Mouse (Mus musculus) kidney, embryonic 16.5 days (tissue): ENCODE data around the gene H2-Ke6. TPM values are rescaled to one million over a fixed set of nuclear protein-coding genes. Genes with fewer than 3 reads are reported as not detected.
"Not testable (repeated sequence)": the region's sequence is repeated elsewhere in the genome, so short reads cannot be mapped to it uniquely, and the experiment has no call there.

Experiments used
- ATAC-seq: fragments of 200-750 bp; cut with Nextera tagmentation; 2 replicates; pipeline ENCODE4 v1.8.0; 2017; ENCODE audit warnings: moderate TSS enrichment; ENCODE audit not compliant: low FRiP score, low TSS enrichment
- H3K27ac ChIP-seq: fragments of 300-500 bp; sonication (generic); 2 replicates; pipeline ENCODE4 v1.5.1; 2014; ENCODE audit warnings: low read length
- H3K27me3 ChIP-seq: fragments of 300-500 bp; sonication (generic); 2 replicates; pipeline ENCODE4 v1.6.1; 2014; ENCODE audit warnings: low read length, control low read depth, mixed read lengths; ENCODE audit not compliant: insufficient read depth
- H3K36me3 ChIP-seq: fragments of 300-500 bp; sonication (generic); 2 replicates; pipeline ENCODE4 v1.6.1; 2014; ENCODE audit warnings: low read length, control low read depth, mixed read lengths; ENCODE audit not compliant: insufficient read depth
- H3K4me1 ChIP-seq: fragments of 300-500 bp; sonication (generic); 2 replicates; pipeline ENCODE4 v1.6.1; 2014; ENCODE audit warnings: low read length, control low read depth, mixed read lengths; ENCODE audit not compliant: insufficient read depth
- H3K4me2 ChIP-seq: fragments of 300-500 bp; sonication (generic); replicated peaks from 2 replicates; pipeline ENCODE4 v1.6.1; 2014; ENCODE audit warnings: low read depth, low read length
- H3K4me3 ChIP-seq: fragments of 300-500 bp; sonication (generic); 2 replicates; pipeline ENCODE4 v1.5.1; 2014; ENCODE audit warnings: mild to moderate bottlenecking, low read length
- H3K9ac ChIP-seq: fragments of 300-500 bp; sonication (generic); replicated peaks from 2 replicates; pipeline ENCODE4 v1.6.1; 2014; ENCODE audit warnings: low read length
- H3K9me3 ChIP-seq: fragments of 300-500 bp; sonication (generic); 2 replicates; pipeline ENCODE4 v1.6.1; 2016; ENCODE audit warnings: low read length, control low read depth
- WGBS: fragments of 180-500 bp; shearing (Covaris S2); extraction: QIAGEN DNeasy Blood & Tissue Kit; methylation state at CpG from one replicate; pipeline ENCODE4 v1.1.7; 2014; 5-methylcytosine and 5-hydroxymethylcytosine counted together
- polyA plus RNA-seq: library from polyadenylated mRNA; unstranded; fragments of >200 nt; fragmentation: Nextera tagmentation; extraction: Ambion mirVana; gene quantifications from 2 replicates; pipeline ENCODE4 v1.2.1, GENCODE M21; 2015

Gene H2-Ke6
- polyA plus RNA-seq, 1 experiment from 2014 or later: 52.9 TPM

- Histone ChIP-seq H3K27me3 (peaks cover 41% of the 10 kb centered on the region), H3K27ac (no peak overlapping the region), H3K4me1 (0 out of 2 replicates have a peak, but pooled peaks cover 4% of the 10 kb centered on the region), H3K36me3 (no peaks in the 10 kb centered on the region), H3K4me3 (no peak overlapping the region), H3K4me2 (no peak overlapping the region), H3K9me3 (no peaks in the 10 kb centered on the region), H3K9ac (no peak overlapping the region)
- 2% methylated on average over 5 of the region's 5 CpGs for WGBS
- no peak for ATAC-seq
Observed at GRCm38 (mm10) chr17:34003426-34003825, 24.4 kb downstream of the H2-Ke6 start.

- not testable (repeated sequence) for H3K9me3 ChIP-seq, ATAC-seq, H3K36me3 ChIP-seq, H3K4me1 ChIP-seq, H3K4me3 ChIP-seq, H3K9ac ChIP-seq, H3K27ac ChIP-seq
- Histone ChIP-seq H3K4me2 (peak overlapping the region; percentile 98; the same call in 1 of the 2 replicates), H3K27me3 (peaks cover 42% of the 10 kb centered on the region)
- 71% methylated on average over 2 of the region's 2 CpGs for WGBS
Observed at GRCm38 (mm10) chr17:34000796-34001195, 27.1 kb downstream of the H2-Ke6 start.

GRCm38 (mm10) chr17:34000150-34000537 lies 27.7 kb downstream of the H2-Ke6 start, which contains the start of gene H2-K1:
Gene H2-K1 (minus strand): TSS chr17:34000347.
- peak within 1 kb of the TSS; percentile 98 for H3K4me2 ChIP-seq
- WGBS: 0% methylated on average over 27 of the region's 30 CpGs
- peaks cover 36% of the 10 kb centered on the region for H3K27me3 ChIP-seq
- ATAC-seq: peak; percentile 90
- no peak within 1 kb of the TSS for H3K27ac ChIP-seq
- H3K9ac ChIP-seq: peak within 1 kb of the TSS; percentile 65
- H3K36me3 ChIP-seq: no peaks in the 10 kb centered on the region
- no peaks in the 10 kb centered on the region for H3K9me3 ChIP-seq
- 0 out of 2 replicates have a peak, but pooled peaks cover 4% of the 10 kb centered on the region for H3K4me1 ChIP-seq
- peak within 1 kb of the TSS; percentile 61 for H3K4me3 ChIP-seq

GRCm38 (mm10) chr17:33999341-34000149 lies 28.3 kb downstream of the H2-Ke6 start:
- Histone ChIP-seq H3K4me3 (peak overlapping the region; percentile 61), H3K27ac (no peak overlapping the region), H3K27me3 (peaks cover 36% of the 10 kb centered on the region), H3K4me1 (0 out of 2 replicates have a peak, but pooled peaks cover 4% of the 10 kb centered on the region), H3K36me3 (no peaks in the 10 kb centered on the region), H3K9ac (peak overlapping the region; percentile 65), H3K9me3 (no peaks in the 10 kb centered on the region), H3K4me2 (peak overlapping the region; percentile 98)
- ATAC-seq: peak; percentile 9; the same call in 1 of the 2 replicates
- WGBS: 1% methylated on average over 81 of the region's 87 CpGs

- peaks cover 36% of the 10 kb centered on the region for H3K27me3 ChIP-seq
- WGBS: 45% methylated on average over 5 of the region's 5 CpGs
- not testable (repeated sequence) for H3K36me3 ChIP-seq, H3K9me3 ChIP-seq, ATAC-seq, H3K9ac ChIP-seq, H3K4me1 ChIP-seq, H3K27ac ChIP-seq, H3K4me3 ChIP-seq, H3K4me2 ChIP-seq
Observed at GRCm38 (mm10) chr17:33998697-33999096, 29.2 kb downstream of the H2-Ke6 start.

GRCm38 (mm10) chr17:33997025-33997424 lies 30.8 kb downstream of the H2-Ke6 start:
- WGBS: 89% methylated on average over 2 of the region's 2 CpGs
- H3K9me3 ChIP-seq, H3K9ac ChIP-seq, H3K4me1 ChIP-seq, H3K27ac ChIP-seq, ATAC-seq, H3K36me3 ChIP-seq, H3K4me3 ChIP-seq, H3K4me2 ChIP-seq: not testable (repeated sequence)
- H3K27me3 ChIP-seq: peaks cover 35% of the 10 kb centered on the region

- H3K4me1 ChIP-seq: 0 out of 2 replicates have a peak, but pooled peaks cover 4% of the 10 kb centered on the region
- H3K36me3 ChIP-seq: no peaks in the 10 kb centered on the region
Observed at GRCm38 (mm10) chr17:33995651-33996050, 32.2 kb downstream of the H2-Ke6 start.

GRCm38 (mm10) chr17:33994959-33995358 lies 32.9 kb downstream of the H2-Ke6 start:
- ATAC-seq: no peak
- H3K4me3 ChIP-seq: no peak overlapping the region
- no peaks in the 10 kb centered on the region for H3K9me3 ChIP-seq
- no peak overlapping the region for H3K9ac ChIP-seq
- H3K27ac ChIP-seq: no peak overlapping the region
- H3K4me2 ChIP-seq: no peak overlapping the region
- 0 out of 2 replicates have a peak, but pooled peaks cover 3% of the 10 kb centered on the region for H3K4me1 ChIP-seq
- H3K36me3 ChIP-seq: no peaks in the 10 kb centered on the region
- WGBS: 89% methylated on average over 8 of the region's 8 CpGs
- peaks cover 15% of the 10 kb centered on the region for H3K27me3 ChIP-seq

More at GRCm38 (mm10) chr17:33995651-33996050, 32.2 kb downstream of the H2-Ke6 start:
- Histone ChIP-seq H3K27ac (no peak overlapping the region), H3K4me3 (no peak overlapping the region), H3K4me2 (no peak overlapping the region), H3K27me3 (peaks cover 21% of the 10 kb centered on the region), H3K9me3 (no peaks in the 10 kb centered on the region), H3K9ac (no peak overlapping the region)
- no peak for ATAC-seq
- 27% methylated on average over 3 of the region's 3 CpGs for WGBS

GRCm38 (mm10) chr17:33991788-33992664 lies 35.8 kb downstream of the H2-Ke6 start:
- no peak for ATAC-seq
- no peak overlapping the region for H3K9ac ChIP-seq
- 0 out of 2 replicates have a peak, but pooled peaks cover 10% of the 10 kb centered on the region for H3K27me3 ChIP-seq
- H3K4me3 ChIP-seq: no peak overlapping the region
- H3K9me3 ChIP-seq: no peaks in the 10 kb centered on the region
- H3K36me3 ChIP-seq: no peaks in the 10 kb centered on the region
- no peak overlapping the region for H3K27ac ChIP-seq
- H3K4me1 ChIP-seq: no peaks in the 10 kb centered on the region
- no peak overlapping the region for H3K4me2 ChIP-seq
- 29% methylated on average over 10 of the region's 10 CpGs for WGBS
